Mouse (Mus musculus): ENCODE measurements around the gene Secisbp2l. TPM values are rescaled to one million over a fixed set of nuclear protein-coding genes. Genes with fewer than 3 reads are reported as not detected.

The Secisbp2l gene
- polyA plus RNA-seq, 1 experiment: 44.6 TPM

DNA sequence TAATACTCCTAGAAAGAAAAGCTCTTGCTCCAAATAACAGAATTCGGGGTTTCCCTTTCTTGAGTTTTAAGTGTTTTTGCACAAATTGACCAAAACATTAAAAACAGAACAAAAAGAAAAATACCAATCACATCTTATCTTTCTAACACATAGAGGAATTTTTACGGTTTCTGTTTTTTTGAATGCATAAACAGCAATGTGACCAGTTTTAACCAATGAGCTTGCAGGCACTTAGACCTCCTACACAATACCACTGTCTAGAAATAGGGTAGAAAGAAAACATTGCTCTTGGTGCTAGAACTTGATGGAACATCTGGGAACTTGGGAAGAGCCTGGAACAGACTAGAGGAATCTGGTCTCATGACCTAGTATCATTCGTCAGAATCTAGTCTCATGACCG, 7.6 kb upstream of the Secisbp2l start:
- H3K4me3 ChIP-seq (ENCODE audit: insufficient read depth, low read depth, low read length): no peak overlapping the region
- H3K27ac ChIP-seq (ENCODE audit: insufficient read depth, low read depth, low read length): no peak overlapping the region
- TF ChIP-seq CTCF (IDR thresholded peaks at IDR 0.05; ENCODE audit: insufficient read depth, low read depth, low read length) (no peak), POLR2A (IDR thresholded peaks at IDR 0.05; ENCODE audit: insufficient read depth, low read depth, low read length) (no peak)
- WGBS: 94% methylated on average over 4 of the region's 4 CpGs
- H3K4me1 ChIP-seq (ENCODE audit: control insufficient read depth, insufficient read depth, low read length): no peaks in the 10 kb centered on the region

- Histone ChIP-seq H3K27ac (ENCODE audit: insufficient read depth, low read depth, low read length) (no peak overlapping the region), H3K4me1 (ENCODE audit: control insufficient read depth, insufficient read depth, low read length) (no peaks in the 10 kb centered on the region), H3K4me3 (ENCODE audit: insufficient read depth, low read depth, low read length) (no peak overlapping the region)
- 76% methylated on average over 5 of the region's 5 CpGs for WGBS
- TF ChIP-seq CTCF (IDR thresholded peaks at IDR 0.05; ENCODE audit: insufficient read depth, low read depth, low read length) (no peak), POLR2A (IDR thresholded peaks at IDR 0.05; ENCODE audit: insufficient read depth, low read depth, low read length) (no peak)
Observed at GRCm38 (mm10) chr2:125789265-125789664, 6.6 kb upstream of the Secisbp2l start.

GRCm38 (mm10) chr2:125788785-125789184, 6.1 kb upstream of the Secisbp2l start:
- WGBS: 86% methylated on average over 3 of the region's 3 CpGs
- TF ChIP-seq CTCF (IDR thresholded peaks at IDR 0.05; ENCODE audit: insufficient read depth, low read depth, low read length) (no peak), POLR2A (IDR thresholded peaks at IDR 0.05; ENCODE audit: insufficient read depth, low read depth, low read length) (no peak)
- no peak overlapping the region for H3K4me3 ChIP-seq (ENCODE audit: insufficient read depth, low read depth, low read length)
- no peak overlapping the region for H3K27ac ChIP-seq (ENCODE audit: insufficient read depth, low read depth, low read length)
- H3K4me1 ChIP-seq (ENCODE audit: control insufficient read depth, insufficient read depth, low read length): no peaks in the 10 kb centered on the region

DNA sequence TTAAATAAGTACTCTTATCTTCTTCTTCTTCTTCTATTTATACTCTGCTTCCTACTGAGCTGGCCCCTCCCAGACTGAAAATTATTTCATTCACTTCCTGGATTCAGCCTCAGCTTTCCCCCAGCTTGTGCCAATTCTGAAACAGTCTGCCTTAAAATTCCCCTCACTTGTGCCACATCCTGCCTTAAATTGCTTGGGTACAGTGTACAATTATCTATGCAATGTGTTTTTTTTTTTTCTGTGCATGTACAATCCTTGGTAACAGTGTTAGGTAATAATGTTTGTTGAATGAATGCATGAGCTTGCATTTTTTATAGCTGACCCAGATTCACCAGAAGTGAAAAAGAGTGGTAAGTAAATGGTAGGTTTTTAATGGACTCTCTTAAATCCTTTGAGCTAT, 5.7 kb upstream of the Secisbp2l start:
- TF ChIP-seq CTCF (IDR thresholded peaks at IDR 0.05; ENCODE audit: insufficient read depth, low read depth, low read length) (no peak), POLR2A (IDR thresholded peaks at IDR 0.05; ENCODE audit: insufficient read depth, low read depth, low read length) (no peak)
- no peak overlapping the region for H3K4me3 ChIP-seq (ENCODE audit: insufficient read depth, low read depth, low read length)
- no peaks in the 10 kb centered on the region for H3K4me1 ChIP-seq (ENCODE audit: control insufficient read depth, insufficient read depth, low read length)
- H3K27ac ChIP-seq (ENCODE audit: insufficient read depth, low read depth, low read length): no peak overlapping the region

DNA sequence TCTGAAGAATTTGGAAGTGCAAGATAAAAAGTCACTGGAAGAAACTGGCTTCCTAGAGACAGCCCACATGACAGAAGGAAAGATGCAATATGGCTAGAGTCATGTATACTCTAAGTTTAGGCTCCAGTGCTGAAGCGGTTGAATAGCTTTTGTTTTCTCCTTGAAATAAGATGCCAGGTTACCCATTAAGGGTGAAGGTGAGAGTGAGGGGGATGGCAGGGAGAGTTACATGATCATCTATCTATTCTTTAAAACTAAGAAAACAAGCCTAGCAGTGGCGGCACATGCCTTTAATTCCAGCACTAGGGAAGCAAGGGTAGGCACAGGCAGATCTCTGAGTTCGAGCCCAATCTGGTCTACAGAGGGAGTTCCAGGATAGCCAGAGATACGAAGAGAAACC, 2.4 kb upstream of the Secisbp2l start:
- no peak overlapping the region for H3K4me3 ChIP-seq (ENCODE audit: insufficient read depth, low read depth, low read length)

DNA sequence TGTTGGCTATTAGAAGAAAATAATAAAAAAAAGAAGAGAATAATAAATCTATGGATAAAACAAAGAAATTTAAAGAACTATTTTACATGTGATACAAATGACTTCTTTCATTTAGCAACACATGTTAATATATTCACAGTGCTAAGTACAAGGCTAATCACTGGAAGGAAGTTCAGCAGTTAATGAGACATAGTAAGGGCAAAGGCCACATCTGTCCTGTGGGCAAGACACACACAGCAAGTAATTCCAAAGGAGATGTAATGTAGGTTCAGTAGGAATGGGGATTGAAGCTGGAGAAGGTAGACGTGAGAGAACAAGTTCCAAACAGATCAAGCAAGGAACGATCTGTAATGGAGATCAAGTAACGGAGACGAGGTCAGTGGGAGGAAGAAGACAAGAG, 1.7 kb upstream of the Secisbp2l start:
- TF ChIP-seq CTCF (IDR thresholded peaks at IDR 0.05; ENCODE audit: insufficient read depth, low read depth, low read length) (no peak), POLR2A (IDR thresholded peaks at IDR 0.05; ENCODE audit: insufficient read depth, low read depth, low read length) (no peak)
- Histone ChIP-seq H3K4me1 (ENCODE audit: control insufficient read depth, insufficient read depth, low read length) (peaks cover 3% of the 10 kb centered on the region), H3K27ac (ENCODE audit: insufficient read depth, low read depth, low read length) (no peak overlapping the region), H3K4me3 (ENCODE audit: insufficient read depth, low read depth, low read length) (no peak overlapping the region)
- 82% methylated on average over 4 of the region's 4 CpGs for WGBS

More for the DNA sequence above, 2.4 kb upstream of the Secisbp2l start:
- Histone ChIP-seq H3K27ac (ENCODE audit: insufficient read depth, low read depth, low read length) (no peak overlapping the region), H3K4me1 (ENCODE audit: control insufficient read depth, insufficient read depth, low read length) (peaks cover 3% of the 10 kb centered on the region)
- no peak for TF ChIP-seq POLR2A (IDR thresholded peaks at IDR 0.05; ENCODE audit: insufficient read depth, low read depth, low read length)
- no peak for TF ChIP-seq CTCF (IDR thresholded peaks at IDR 0.05; ENCODE audit: insufficient read depth, low read depth, low read length)
- 67% methylated on average over 4 of the region's 4 CpGs for WGBS

DNA sequence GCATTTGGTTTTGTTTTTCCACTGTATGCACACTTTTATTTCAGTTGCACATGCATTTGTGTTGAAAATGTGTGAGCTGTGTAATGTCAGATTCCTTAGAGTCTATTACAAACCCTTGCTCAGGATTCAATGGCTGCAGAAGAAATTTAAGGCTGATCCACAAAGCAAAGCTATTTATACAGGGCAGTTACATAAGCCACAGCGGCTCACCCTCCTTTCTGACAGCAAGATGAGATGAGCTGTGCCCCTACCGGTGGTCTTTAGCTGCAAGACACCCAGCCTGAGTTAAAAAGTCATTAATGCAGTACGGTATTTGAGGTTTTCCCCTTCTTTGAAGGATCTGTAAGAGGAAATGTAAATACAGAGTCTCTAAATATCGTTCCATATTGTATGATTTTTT, 1.2 kb upstream of the Secisbp2l start:
- no peak overlapping the region for H3K4me3 ChIP-seq (ENCODE audit: insufficient read depth, low read depth, low read length)
- peaks cover 3% of the 10 kb centered on the region for H3K4me1 ChIP-seq (ENCODE audit: control insufficient read depth, insufficient read depth, low read length)
- TF ChIP-seq CTCF (IDR thresholded peaks at IDR 0.05; ENCODE audit: insufficient read depth, low read depth, low read length) (no peak), POLR2A (IDR thresholded peaks at IDR 0.05; ENCODE audit: insufficient read depth, low read depth, low read length) (no peak)
- WGBS: 50% methylated on average over 4 of the region's 4 CpGs
- H3K27ac ChIP-seq (ENCODE audit: insufficient read depth, low read depth, low read length): no peak overlapping the region

DNA sequence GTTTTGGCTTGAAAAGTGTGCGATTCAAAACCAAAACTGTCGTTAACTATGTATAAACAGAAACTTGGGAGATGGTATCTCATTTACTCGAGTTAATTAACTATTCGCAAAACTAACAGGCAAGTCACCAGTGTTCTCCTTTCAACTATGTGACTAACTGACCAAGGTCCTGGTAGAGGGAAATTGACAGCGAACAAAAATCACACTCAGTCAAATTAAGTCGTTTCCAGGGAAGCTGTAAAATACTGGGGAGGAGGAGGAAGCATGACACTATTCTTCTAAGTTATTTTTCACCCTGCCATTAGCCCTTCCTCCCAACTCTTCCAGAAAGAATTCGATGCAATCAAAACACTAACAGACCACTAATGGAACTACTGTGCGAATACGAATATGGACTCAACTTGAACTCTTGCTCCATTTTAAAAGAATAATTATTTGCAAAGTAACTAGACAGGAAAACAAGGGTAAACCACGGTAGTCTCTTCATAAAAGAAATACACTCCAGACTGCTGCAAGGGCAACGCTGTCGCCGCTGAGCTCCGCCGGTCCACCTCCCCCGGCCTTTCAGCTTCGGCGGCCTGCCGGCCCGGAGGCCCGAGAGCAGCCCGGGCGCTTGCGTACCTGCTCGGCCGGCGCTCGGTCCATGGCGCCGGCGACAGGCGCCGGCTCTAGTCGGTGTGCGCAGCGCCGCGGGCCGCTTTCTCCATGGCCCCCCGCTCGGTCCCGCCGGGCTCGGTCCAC, 522 bp downstream of the Secisbp2l start:
- no peak for TF ChIP-seq CTCF (IDR thresholded peaks at IDR 0.05; ENCODE audit: insufficient read depth, low read depth, low read length)
- peak; percentile 89 for TF ChIP-seq POLR2A (IDR thresholded peaks at IDR 0.05; ENCODE audit: insufficient read depth, low read depth, low read length)
- Histone ChIP-seq H3K4me1 (ENCODE audit: control insufficient read depth, insufficient read depth, low read length) (peaks cover 6% of the 10 kb centered on the region), H3K27ac (ENCODE audit: insufficient read depth, low read depth, low read length) (no peak overlapping the region), H3K4me3 (ENCODE audit: insufficient read depth, low read depth, low read length) (peak overlapping the region; percentile 90)
- under 1% methylated on average over 44 of the region's 44 CpGs for WGBS

- no peak overlapping the region for H3K4me3 ChIP-seq (ENCODE audit: insufficient read depth, low read depth, low read length)
Observed at GRCm38 (mm10) chr2:125781006-125781405, 1.7 kb downstream of the Secisbp2l start.

More at GRCm38 (mm10) chr2:125781006-125781405, 1.7 kb downstream of the Secisbp2l start:
- no peak overlapping the region for H3K27ac ChIP-seq (ENCODE audit: insufficient read depth, low read depth, low read length)
- 31% methylated on average over 2 of the region's 2 CpGs for WGBS
- H3K4me1 ChIP-seq (ENCODE audit: control insufficient read depth, insufficient read depth, low read length): peaks cover 6% of the 10 kb centered on the region
- TF ChIP-seq CTCF (IDR thresholded peaks at IDR 0.05; ENCODE audit: insufficient read depth, low read depth, low read length) (no peak), POLR2A (IDR thresholded peaks at IDR 0.05; ENCODE audit: insufficient read depth, low read depth, low read length) (no peak)
